Mouse (Mus musculus): ENCODE data around the gene Plek.

DNA sequence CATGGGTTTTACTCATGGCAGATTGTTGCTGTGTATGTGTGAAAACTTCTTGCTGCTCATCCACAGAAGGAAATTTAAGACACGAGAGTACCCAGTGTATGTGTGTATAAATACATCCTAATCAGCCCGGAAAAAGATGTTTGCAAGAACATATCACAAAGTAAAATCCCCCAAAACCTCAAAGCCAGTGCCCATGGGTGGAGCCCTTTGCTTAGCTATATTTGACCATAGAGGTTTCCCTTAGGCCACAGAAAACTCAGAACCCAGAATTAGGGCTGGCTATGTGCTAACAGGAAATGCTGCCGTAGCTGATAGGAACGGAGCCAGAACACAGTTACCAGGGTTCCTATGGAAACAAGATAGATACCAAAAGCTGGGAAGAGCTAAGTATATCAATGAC is 75.2 kb downstream of the Plek start:
- no peak for TF ChIP-seq BHLHE40 (IDR thresholded peaks at IDR 0.05; ENCODE audit: low read depth, low read length)
- TF ChIP-seq CHD2 (IDR thresholded peaks at IDR 0.05; ENCODE audit: low read length), result no peak
- TF ChIP-seq CTCF (conservative IDR thresholded peaks at IDR 0.05 in 1 of 2, IDR thresholded peaks at IDR 0.05 in 1 of 2; ENCODE audit: low read depth in 2 of 2, low read length in 2 of 2), result no peak; a peak in 1 of 4 replicates
- TF ChIP-seq POLR2A (IDR thresholded peaks at IDR 0.05; ENCODE audit: low read depth, low read length), result no peak
- TF ChIP-seq TBP (conservative IDR thresholded peaks at IDR 0.05; ENCODE audit: low read depth, low read length), result no peak
- no peak for TF ChIP-seq USF1 (IDR thresholded peaks at IDR 0.05; ENCODE audit: low read depth, low read length)
- no peak for TF ChIP-seq MAX (IDR thresholded peaks at IDR 0.05; ENCODE audit: low read length)
- TF ChIP-seq E2F4 (IDR thresholded peaks at IDR 0.05; ENCODE audit: insufficient replicate concordance, low read depth, low read length), result no peak
- TF ChIP-seq MAZ (IDR thresholded peaks at IDR 0.05; ENCODE audit: low read depth, low read length), result no peak
- no peak for TF ChIP-seq SMC3 (IDR thresholded peaks at IDR 0.05; ENCODE audit: low read depth, low read length)
- no peak for TF ChIP-seq EP300 (IDR thresholded peaks at IDR 0.05; ENCODE audit: low read length)
- TF ChIP-seq TCF12 (IDR thresholded peaks at IDR 0.05; ENCODE audit: low read depth, low read length), result no peak

Measured in CH12.LX (cell line).